Mouse (Mus musculus) G1E (cell line): ENCODE measurements around the gene Smarce1.

ENCODE experiments used
- CTCF ChIP-seq: IDR thresholded peaks from 2 replicates; pipeline ENCODE4 v1.5.1; 2012; ENCODE audit warnings: low read depth, low read length, inconsistent platforms, mixed read lengths
- GATA1 ChIP-seq: IDR thresholded peaks from 2 replicates; pipeline ENCODE4 v1.6.1; 2012; ENCODE audit warnings: borderline replicate concordance, low read length, inconsistent platforms, mixed read lengths
- GATA2 ChIP-seq: IDR thresholded peaks from 2 replicates; pipeline ENCODE4 v1.6.1; 2012; ENCODE audit warnings: low read depth, low read length, inconsistent platforms, borderline replicate concordance
- POLR2AphosphoS5 ChIP-seq: IDR thresholded peaks from 2 replicates; pipeline ENCODE4 v1.6.1; 2012; ENCODE audit warnings: low read depth, low read length, inconsistent platforms; ENCODE audit not compliant: insufficient replicate concordance
- TAL1 ChIP-seq: conservative IDR thresholded peaks from 2 replicates; pipeline ENCODE4 v1.6.1; 2012; ENCODE audit warnings: low read depth, low read length, inconsistent platforms, mixed read lengths

DNA sequence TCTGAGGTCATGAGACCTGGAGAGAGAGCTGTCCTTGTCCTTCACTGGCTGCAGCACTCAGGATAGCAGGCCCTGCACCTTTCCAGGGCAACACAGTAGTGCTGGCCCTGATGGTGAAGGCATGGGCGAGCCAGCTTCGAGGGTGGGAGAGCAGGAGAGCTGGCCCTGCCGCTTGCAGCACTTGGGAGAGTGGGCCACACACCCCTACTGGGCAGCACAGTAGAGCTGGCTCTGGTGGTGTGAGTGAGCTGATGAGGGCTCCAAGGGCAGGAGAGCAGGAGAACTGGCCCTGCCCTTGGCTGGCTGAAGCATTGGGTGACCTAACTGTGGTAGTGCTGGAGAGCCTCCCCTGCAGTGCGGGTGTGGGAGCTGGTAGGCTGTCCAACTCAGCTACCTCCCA, 41.9 kb upstream of the Smarce1 start:
- TF ChIP-seq CTCF: no peak
- TF ChIP-seq TAL1: no peak
- no peak for TF ChIP-seq GATA1
- TF ChIP-seq GATA2: no peak
- TF ChIP-seq POLR2AphosphoS5: no peak
